Mouse (Mus musculus) C2C12 (cell line): Measurements from ENCODE around the gene G3bp1.

Experiments used
- CEBPB ChIP-seq: IDR thresholded peaks from one replicate; pipeline ENCODE4 v1.6.1; 2011; ENCODE audit warnings: low read depth, mild to moderate bottlenecking, control low read depth, moderate library complexity
- CTCF ChIP-seq: IDR thresholded peaks from one replicate; pipeline ENCODE4 v1.5.1; 2011; ENCODE audit not compliant: control insufficient read depth, insufficient read depth, insufficient read length
- USF1 ChIP-seq: IDR thresholded peaks from one replicate; pipeline ENCODE4 v1.6.1; 2011; ENCODE audit warnings: low read depth, mild to moderate bottlenecking, control low read depth, moderate library complexity

- TF ChIP-seq CTCF: no peak
- no peak for TF ChIP-seq CEBPB
- no peak for TF ChIP-seq USF1
Measured at GRCm38 (mm10) chr11:55530741-55531140, 61.3 kb downstream of the G3bp1 start.
